Mouse (Mus musculus) 3T3-L1 (cell line): Measurements from ENCODE around the gene Ptprn2.

Experiments used
- DNase-seq: peaks from one replicate; pipeline ENCODE4 v3.0.0-alpha.2; 2015; ENCODE audit warnings: low read depth, low spot score

Gene Ptprn2

DNA sequence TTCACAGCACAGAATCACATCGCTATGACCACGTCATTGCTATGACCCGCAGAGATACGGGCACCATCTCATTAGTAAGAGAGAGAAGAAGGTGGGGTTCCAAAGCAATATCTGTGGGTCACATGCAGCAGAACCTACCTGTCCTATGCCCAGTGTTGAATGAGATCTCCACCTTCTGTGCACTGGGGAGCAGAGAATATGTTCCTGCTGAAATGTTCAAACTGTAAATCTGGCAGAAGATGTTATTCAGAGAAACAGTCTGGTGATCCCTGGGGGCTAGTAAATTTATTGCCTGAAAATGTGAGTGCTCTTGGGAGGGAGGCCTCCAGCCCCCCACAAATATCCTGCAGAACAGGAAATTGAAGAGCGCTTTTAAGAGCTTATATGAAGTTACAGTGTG lies 490.0 kb downstream of the Ptprn2 start:
- DNase-seq: no peak

DNA sequence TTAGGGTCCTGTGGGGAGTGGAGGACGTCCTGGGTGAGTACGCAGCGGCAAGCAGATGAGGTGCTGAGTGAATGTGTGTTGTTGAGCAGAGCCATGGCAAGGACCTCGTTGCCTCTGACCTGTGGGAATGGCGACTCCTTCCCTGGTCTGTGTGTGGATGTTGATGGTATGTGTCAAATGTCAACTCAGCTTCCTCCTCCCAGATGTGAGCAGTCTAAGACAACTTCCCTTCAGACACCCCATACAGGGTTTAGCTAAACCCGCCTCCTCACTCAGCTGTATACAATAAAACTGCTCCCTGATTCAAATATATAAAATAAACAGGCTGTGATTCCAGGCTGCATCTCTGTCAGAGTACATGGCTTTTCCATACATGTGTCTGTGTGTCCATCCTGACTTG lies 491.5 kb downstream of the Ptprn2 start:
- no peak for DNase-seq

- no peak for DNase-seq
These were observed 492.7 kb downstream of the Ptprn2 start for GRCm38 (mm10) chr12:116978201-116978600.

DNA sequence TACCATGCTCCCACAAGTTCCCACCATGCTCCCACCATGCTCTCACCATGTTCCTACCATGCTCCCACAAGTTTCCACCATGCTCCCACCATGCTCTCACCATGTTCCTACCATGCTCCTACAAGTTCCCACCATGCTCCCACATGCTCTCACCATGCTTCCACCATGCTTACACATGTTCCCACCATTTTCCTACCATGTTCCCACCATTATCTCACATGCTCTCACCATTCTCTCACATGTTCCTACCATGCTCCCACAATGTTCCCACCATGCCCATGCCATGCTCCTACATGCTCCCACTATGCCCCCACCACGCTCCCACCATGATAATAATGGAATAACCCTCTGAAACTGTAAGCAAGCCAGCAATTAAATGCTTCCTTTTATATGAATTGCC lies 495.8 kb downstream of the Ptprn2 start:
- DNase-seq: no peak

GRCm38 (mm10) chr12:116989144-116989543 lies 503.6 kb downstream of the Ptprn2 start:
- DNase-seq: no peak

DNA sequence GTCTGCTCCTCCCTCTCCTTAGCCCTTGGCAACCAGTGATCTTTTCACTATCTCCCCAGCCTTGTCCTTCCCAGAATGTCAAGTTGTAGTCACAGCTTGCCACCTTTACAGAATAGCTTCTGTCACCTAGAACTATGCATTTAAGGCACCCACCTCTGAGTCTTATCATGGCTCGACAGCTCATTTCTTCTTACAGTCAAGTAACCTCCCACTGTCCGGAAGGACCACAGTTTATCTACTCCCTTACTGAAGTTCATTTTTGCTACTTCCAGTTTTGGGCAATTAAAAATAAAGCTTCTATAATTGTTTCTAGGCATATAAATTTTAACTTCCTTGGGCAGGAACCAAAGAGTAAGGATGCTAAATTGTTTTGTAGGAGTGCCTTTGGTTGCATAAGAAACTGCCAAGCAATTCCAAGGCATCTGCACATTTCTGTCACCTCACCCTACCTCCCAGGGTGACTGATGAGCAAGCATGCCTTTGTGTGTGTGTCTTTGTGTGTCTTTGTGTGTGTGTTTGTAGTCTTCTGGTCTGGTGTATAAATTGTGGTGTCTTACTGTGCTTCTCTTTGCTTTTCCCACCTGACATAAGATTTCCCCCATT lies 516.1 kb downstream of the Ptprn2 start:
- no peak for DNase-seq

- DNase-seq: no peak
These were observed 531.5 kb downstream of the Ptprn2 start for GRCm38 (mm10) chr12:117016753-117017595.

GRCm38 (mm10) chr12:117017912-117018311 lies 532.4 kb downstream of the Ptprn2 start:
- no peak for DNase-seq

GRCm38 (mm10) chr12:117023235-117023634 lies 537.7 kb downstream of the Ptprn2 start:
- DNase-seq: no peak

DNA sequence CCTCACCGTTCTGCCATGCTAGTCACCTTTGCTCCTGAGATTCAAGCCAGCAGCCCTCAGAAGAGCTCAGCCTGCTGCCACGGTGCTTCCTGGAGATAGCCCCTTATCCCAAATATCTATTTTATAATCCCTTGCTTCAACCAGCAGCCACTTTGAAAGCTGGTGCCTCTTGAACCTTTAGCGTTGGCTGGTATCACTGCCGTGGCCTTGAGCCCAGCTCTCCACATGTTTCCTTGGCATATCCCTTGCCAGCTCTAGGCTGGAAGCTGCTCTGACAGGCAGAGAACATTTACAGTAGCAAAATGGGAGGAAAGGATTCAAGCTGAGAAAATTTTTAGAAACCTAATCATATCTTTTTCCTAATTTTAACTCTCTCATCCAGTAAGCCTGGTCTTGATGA lies 539.4 kb downstream of the Ptprn2 start:
- no peak for DNase-seq

DNA sequence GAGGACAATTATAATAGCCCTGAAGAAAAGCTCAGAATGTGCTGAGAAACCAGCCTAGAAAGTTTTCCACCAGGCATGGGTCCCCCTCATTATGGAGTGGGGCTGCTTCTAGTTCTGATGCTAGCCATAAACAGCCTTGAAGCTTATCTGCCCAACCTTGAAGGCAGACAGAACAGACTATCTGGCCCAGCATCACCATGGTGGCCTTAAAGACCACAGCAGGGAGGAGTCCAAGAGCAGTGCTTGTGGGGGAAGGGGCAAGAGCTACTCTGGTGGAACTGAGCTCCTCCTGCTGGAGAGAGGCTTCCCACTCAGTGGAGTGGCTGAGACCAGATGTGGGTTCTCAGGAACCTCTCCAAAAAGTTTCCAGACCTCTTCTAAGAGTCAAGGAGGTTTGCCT lies 540.2 kb downstream of the Ptprn2 start:
- DNase-seq: no peak

DNA sequence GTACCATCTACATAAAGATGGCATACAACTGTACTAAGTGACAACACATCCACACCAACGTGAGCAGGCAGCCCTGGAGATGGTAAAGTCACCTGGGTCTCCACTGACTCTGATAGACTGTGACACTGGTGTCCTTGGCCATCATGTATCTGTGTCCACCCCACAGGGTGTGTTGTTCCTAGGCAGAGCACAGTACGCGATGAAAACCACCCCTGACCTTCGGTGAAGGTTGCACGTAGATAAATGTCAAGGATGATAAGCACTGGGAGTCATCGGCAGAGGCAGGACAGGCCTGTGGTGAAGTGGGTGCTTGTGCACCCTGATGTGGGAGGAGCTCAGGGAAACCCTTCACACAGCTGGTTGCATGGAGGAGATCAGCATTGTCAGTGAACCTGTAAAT lies 541.8 kb downstream of the Ptprn2 start:
- DNase-seq: no peak

GRCm38 (mm10) chr12:117028333-117028961 lies 542.9 kb downstream of the Ptprn2 start:
- DNase-seq: no peak

GRCm38 (mm10) chr12:117033172-117033571 lies 547.7 kb downstream of the Ptprn2 start:
- DNase-seq: no peak

DNA sequence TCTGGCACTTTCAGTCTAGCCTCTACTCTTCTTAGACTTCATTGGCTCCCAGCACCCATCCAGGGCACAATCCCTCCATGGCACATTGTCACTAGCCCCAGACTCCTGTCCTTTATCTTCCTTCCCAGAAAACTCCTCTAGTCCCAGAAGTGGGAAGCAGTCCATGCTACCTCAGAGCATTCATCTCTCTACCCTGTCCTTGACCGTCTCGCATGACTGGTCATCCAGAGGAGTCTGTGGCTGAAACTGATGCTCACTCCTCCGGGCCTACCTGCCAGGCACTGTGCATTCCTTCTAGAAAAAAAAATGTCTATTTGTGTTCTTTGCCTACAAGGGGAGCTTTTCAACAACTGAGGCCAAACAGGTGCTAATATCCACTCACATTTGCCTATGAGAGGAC lies 549.0 kb downstream of the Ptprn2 start:
- DNase-seq: no peak

DNA sequence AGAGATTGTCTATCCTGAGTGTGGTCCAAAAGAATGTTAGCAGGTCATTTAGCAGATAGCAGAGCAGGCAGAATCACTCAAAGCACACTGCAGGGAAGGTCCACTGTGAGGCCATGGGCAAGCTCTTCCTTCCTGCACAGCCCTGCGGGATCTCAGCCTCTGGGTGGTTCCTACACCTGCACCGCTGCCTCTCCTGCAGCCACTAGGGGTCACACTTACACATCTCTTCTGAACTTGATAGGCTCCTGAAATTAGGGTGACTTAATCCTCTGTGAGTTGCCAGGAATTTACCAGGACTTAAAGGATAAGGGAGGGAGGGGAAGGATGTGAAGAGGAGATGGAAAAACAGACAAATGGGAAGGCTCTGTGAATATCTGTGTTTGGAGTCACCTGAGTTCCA lies 549.7 kb downstream of the Ptprn2 start:
- no peak for DNase-seq

DNA sequence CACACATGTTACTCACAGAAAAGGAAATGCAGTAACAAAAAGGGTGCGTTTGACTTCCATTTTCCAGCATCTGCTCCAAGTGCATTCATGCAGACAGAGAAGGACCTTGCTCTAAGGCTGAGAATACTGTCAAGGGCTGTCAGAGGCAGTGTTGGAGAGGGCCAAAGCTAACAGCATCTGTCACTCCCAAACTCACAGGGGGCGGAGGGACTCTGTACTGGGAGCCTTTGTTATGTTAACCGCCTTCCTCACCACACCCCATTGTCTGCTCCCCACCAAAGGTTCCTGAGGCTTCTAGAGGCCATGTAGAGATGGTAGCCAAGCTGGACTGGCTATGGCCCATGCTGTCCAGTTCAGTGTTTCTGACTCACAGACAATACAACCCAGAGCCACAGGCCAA lies 553.9 kb downstream of the Ptprn2 start:
- DNase-seq: no peak

DNA sequence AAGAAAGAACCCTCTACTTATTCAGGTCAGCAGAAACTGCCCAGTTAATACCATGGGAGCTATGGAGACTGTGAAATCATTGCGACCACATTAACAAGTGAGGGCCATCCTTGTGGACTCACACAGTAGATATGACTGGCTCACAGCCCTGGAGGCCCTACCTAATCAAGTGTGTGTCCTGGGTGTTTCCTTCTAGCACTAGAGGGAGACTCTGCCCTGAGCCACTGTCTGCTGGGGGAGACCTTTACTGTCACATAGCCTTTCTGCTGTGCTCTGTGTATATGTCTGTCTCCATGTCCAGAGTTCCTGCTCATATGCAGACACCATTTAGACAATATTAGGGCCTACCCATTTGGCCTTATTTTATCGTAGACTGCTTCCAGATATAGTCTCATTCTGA lies 555.9 kb downstream of the Ptprn2 start:
- DNase-seq: no peak

DNA sequence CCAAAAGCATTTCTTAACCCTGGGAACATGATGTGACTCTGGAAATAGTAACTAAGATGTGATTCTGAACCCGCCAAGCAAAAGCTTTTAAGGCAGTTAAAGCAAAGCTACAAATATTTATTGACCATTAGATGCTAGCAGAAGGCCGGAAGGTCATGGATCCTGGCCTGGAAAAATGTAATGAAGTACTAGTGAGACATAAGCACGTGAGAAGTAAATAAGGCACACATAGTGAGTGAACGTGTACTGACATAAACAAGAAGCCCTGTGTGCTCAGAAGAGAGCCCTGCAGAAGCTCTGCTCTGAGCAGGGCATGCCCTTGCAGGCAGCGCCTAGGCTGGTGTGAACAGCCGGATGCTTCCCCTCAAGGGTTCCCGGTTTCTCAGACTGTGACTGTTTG lies 557.2 kb downstream of the Ptprn2 start:
- no peak for DNase-seq

DNA sequence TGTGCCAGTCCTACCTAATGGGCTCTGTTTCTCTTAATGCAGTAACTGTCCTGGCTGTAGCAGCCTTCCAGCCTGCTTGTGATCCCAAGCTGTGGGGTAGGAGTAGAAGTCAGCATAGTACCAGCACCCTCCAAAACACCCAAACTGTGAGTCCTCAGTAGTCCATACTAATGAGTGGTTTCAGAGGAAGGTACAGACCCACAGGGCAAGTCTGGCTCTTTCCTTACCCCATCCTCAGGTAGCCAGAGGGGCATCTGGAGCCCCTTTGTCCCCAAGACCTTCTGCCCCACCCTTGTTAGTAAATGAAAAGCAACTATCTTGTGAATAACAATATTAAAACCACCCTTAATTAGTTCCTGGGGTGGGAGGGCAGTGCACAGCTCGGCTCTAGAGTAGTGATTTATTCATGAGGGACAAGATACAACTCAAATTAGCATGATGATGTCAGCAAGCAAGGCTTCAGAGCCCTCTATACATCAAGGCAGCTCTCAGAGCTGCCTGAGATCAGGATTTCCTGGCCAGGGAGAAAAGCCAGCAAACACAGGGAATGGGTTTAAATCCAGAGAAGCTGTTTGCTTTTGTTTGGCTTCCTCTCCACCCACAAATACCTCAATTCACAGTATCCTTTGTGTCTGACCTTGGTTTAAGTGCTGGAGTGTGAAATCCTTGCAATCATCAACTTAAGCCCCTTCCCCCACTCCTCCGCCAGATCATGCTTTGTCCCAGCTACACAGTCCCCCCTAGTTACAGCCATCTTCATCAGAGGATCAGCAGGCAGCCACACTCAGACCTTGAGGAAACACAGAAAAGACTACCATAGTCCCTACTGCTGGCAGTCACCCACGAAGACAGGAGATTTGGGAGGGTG lies 562.1 kb downstream of the Ptprn2 start:
- DNase-seq: no peak

DNA sequence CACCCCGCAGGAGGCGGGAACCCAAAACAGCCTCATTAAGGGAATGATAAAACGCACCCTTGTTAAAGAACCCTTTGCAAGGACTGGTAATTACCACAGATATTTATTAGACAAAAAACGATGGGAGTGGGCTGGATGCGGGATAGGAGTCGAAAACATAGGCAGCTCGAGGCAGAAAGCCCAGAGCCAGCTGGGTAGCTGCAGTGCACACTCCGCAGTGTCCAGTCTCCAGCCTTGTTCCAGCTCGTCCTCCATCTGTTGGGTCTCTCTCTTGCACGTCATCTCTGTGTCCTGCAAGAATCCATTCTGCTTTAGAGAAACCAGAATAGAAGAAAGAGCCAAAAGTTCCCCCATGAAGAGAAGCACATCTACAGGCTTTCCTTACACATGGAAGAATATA lies 564.3 kb downstream of the Ptprn2 start:
- no peak for DNase-seq
